Mouse (Mus musculus): ENCODE results near the gene Mtor.

Mtor gene

GRCm38 (mm10) chr4:148448179-148448852, at the start of gene Mtor:
Gene Mtor (plus strand): TSS chr4:148448611.
- DNase-seq (ENCODE audit: low spot score) = peak; percentile 78

GRCm38 (mm10) chr4:148399437-148400094, 48.8 kb upstream of the Mtor start:
- DNase-seq (ENCODE audit: low spot score) = no peak

- DNase-seq (ENCODE audit: low spot score) = no peak
Observed at GRCm38 (mm10) chr4:148403402-148403801, 45.0 kb upstream of the Mtor start.

GRCm38 (mm10) chr4:148404748-148405147, 43.7 kb upstream of the Mtor start:
- DNase-seq (ENCODE audit: low spot score) = no peak

- DNase-seq (ENCODE audit: low spot score) = no peak
Observed at GRCm38 (mm10) chr4:148405255-148405788, 43.1 kb upstream of the Mtor start.

- no peak for DNase-seq (ENCODE audit: low spot score)
Observed at GRCm38 (mm10) chr4:148408256-148408975, 40.0 kb upstream of the Mtor start.

GRCm38 (mm10) chr4:148415575-148415974, 32.8 kb upstream of the Mtor start:
- DNase-seq (ENCODE audit: low spot score) = no peak

- no peak for DNase-seq (ENCODE audit: low spot score)
Observed at GRCm38 (mm10) chr4:148417074-148417526, 31.3 kb upstream of the Mtor start.

- no peak for DNase-seq (ENCODE audit: low spot score)
Observed at GRCm38 (mm10) chr4:148417559-148417958, 30.9 kb upstream of the Mtor start.

- no peak for DNase-seq (ENCODE audit: low spot score)
Observed at GRCm38 (mm10) chr4:148426950-148427850, 21.2 kb upstream of the Mtor start.

GRCm38 (mm10) chr4:148428544-148428943, 19.9 kb upstream of the Mtor start:
- DNase-seq (ENCODE audit: low spot score) = no peak

- no peak for DNase-seq (ENCODE audit: low spot score)
Observed at GRCm38 (mm10) chr4:148429121-148429520, 19.3 kb upstream of the Mtor start.

- DNase-seq (ENCODE audit: low spot score) = peak; percentile 71
Observed at GRCm38 (mm10) chr4:148429686-148430085, 18.7 kb upstream of the Mtor start.

- no peak for DNase-seq (ENCODE audit: low spot score)
Observed at GRCm38 (mm10) chr4:148430880-148431519, 17.4 kb upstream of the Mtor start.

- no peak for DNase-seq (ENCODE audit: low spot score)
Observed at GRCm38 (mm10) chr4:148432488-148432887, 15.9 kb upstream of the Mtor start.

GRCm38 (mm10) chr4:148433336-148433735, 15.1 kb upstream of the Mtor start:
- no peak for DNase-seq (ENCODE audit: low spot score)

- no peak for DNase-seq (ENCODE audit: low spot score)
Observed at GRCm38 (mm10) chr4:148433813-148434212, 14.6 kb upstream of the Mtor start.

GRCm38 (mm10) chr4:148434554-148434953, 13.9 kb upstream of the Mtor start:
- DNase-seq (ENCODE audit: low spot score) = no peak

- DNase-seq (ENCODE audit: low spot score) = no peak
Observed at GRCm38 (mm10) chr4:148435106-148435505, 13.3 kb upstream of the Mtor start.

- DNase-seq (ENCODE audit: low spot score) = no peak
Observed at GRCm38 (mm10) chr4:148435657-148436330, 12.6 kb upstream of the Mtor start.

GRCm38 (mm10) chr4:148441931-148442330, 6.5 kb upstream of the Mtor start:
- DNase-seq (ENCODE audit: low spot score) = no peak
